Mouse (Mus musculus) cerebellum, adult 2 months (tissue): ENCODE data around the gene Ptpn14.

Experiments used
- CTCF ChIP-seq: fragments of 200-500 bp; IDR thresholded peaks from 2 replicates; pipeline ENCODE4 v1.5.1; 2011; ENCODE audit warnings: low read depth, mild to moderate bottlenecking, control low read depth, low read length, moderate library complexity, borderline replicate concordance; ENCODE audit not compliant: insufficient read depth
- POLR2A ChIP-seq: fragments of 200-500 bp; IDR thresholded peaks from 2 replicates; pipeline ENCODE4 v1.6.1; 2011; ENCODE audit warnings: low read length, control low read depth, borderline replicate concordance; ENCODE audit not compliant: insufficient read depth

DNA sequence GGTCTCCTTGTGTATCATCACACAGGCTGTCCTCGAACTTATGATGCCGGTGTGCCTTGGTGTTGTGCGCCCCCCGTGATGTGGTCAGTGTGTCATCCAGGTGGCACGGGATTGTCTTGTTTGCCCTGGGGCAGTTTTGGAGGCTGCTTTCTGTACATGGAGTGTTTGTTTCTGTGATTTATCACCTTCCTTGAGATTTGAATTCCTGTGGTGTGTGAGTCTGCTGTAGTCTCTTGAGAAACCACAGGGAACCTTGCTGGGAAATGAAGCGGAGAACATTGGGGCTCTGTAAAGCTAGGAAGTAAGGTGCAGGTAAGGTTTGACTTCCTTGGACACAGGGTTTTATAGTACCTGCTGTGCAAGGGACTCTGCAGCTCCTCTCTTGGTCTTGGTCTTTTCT, 49.1 kb downstream of the Ptpn14 start:
- TF ChIP-seq CTCF (no peak), POLR2A (no peak)
